In genomic region chr17:4945311-4945751, GRCm38 (mm10) we compare ENCODE assay signal across 9 mouse cellular contexts. TPM values are rescaled to one million over a fixed set of nuclear protein-coding genes. Genes with fewer than 3 reads are reported as not detected.
DNase-seq lines count a peak whose midpoint lies in the region; ATAC-seq and TF ChIP-seq lines count a peak whose summit lies in the region.
"Had no signal": no experiment of that assay in that cellular context is flagged by ENCODE, and none has a peak within 500 bp of the region (broad histone marks: within the 10 kb centered on the region; RNA-seq: fewer than 3 reads in every experiment).

No protein-coding gene starts in this region.

- H3K9me3 ChIP-seq in kidney, postnatal 0 days (replicated peaks; ENCODE audit: low read length): no peaks in the 10 kb centered on the region
- no peaks in the 10 kb centered on the region for H3K9me3 ChIP-seq in neural tube, embryonic 15.5 days (replicated peaks)
- H3K9me3 ChIP-seq in midbrain, embryonic 13.5 days: no peaks in the 10 kb centered on the region

- H3K9ac ChIP-seq in kidney, postnatal 0 days (ENCODE audit: low read depth, low read length): peak overlapping the region; percentile 18; the same call in 1 of the 2 replicates
- H3K9ac ChIP-seq in neural tube, embryonic 15.5 days (replicated peaks): no peak overlapping the region
- H3K9ac ChIP-seq in midbrain, embryonic 13.5 days (replicated peaks): no peak overlapping the region

- H3K4me2 ChIP-seq in kidney, postnatal 0 days (ENCODE audit: low read length): peak overlapping the region; percentile 46
- H3K4me2 ChIP-seq in neural tube, embryonic 15.5 days: no peak overlapping the region
- H3K4me2 ChIP-seq in midbrain, embryonic 13.5 days (replicated peaks): no peak overlapping the region

- no peaks in the 10 kb centered on the region for H3K27me3 ChIP-seq in kidney, postnatal 0 days (ENCODE audit: insufficient read depth, low read length)
- no peaks in the 10 kb centered on the region for H3K27me3 ChIP-seq in neural tube, embryonic 15.5 days (replicated peaks)
- H3K27me3 ChIP-seq in midbrain, embryonic 13.5 days: peaks cover 9% of the 10 kb centered on the region; the same call in 1 of the 2 replicates

- DNase-seq in kidney, adult 11 months: peak; percentile 25
- no peak for DNase-seq in kidney, postnatal 25 days
- DNase-seq in cerebellum, postnatal 10 days: peak; percentile 68 to 75
- peak; percentile 37 for DNase-seq in kidney, postnatal 0 days (ENCODE audit: low spot score)
- no peak for DNase-seq in layer of hippocampus, adult 2 months (ENCODE audit: low spot score in 2 of 2)
- DNase-seq in urinary bladder, adult 18-20 months (ENCODE audit: low spot score in 2 of 2): no peak

- H3K4me3 ChIP-seq in kidney, postnatal 0 days (replicated peaks; ENCODE audit: low read depth, low read length): no peak overlapping the region
- no peak overlapping the region for H3K4me3 ChIP-seq in neural tube, embryonic 15.5 days (replicated peaks)
- no peak overlapping the region for H3K4me3 ChIP-seq in midbrain, embryonic 13.5 days (replicated peaks)
- H3K4me3 ChIP-seq in layer of hippocampus, adult 2 months: no peak overlapping the region
- H3K4me3 ChIP-seq: left cerebral cortex, adult 2 months had no signal

- no peaks in the 10 kb centered on the region for H3K36me3 ChIP-seq in kidney, postnatal 0 days (ENCODE audit: insufficient read depth, low read length)
- no peaks in the 10 kb centered on the region for H3K36me3 ChIP-seq in neural tube, embryonic 15.5 days
- no peaks in the 10 kb centered on the region for H3K36me3 ChIP-seq in midbrain, embryonic 13.5 days

- H3K4me1 ChIP-seq in kidney, postnatal 0 days (replicated peaks; ENCODE audit: insufficient read depth, low read length): peaks cover 23% of the 10 kb centered on the region
- H3K4me1 ChIP-seq in neural tube, embryonic 15.5 days: peaks cover 19% of the 10 kb centered on the region
- H3K4me1 ChIP-seq in midbrain, embryonic 13.5 days (replicated peaks): peaks cover 23% of the 10 kb centered on the region

- no peak for TF ChIP-seq CTCF in kidney, postnatal 0 days (IDR thresholded peaks at IDR 0.05; ENCODE audit: low read depth)
- TF ChIP-seq CTCF in layer of hippocampus, adult 2 months (conservative IDR thresholded peaks at IDR 0.05): no peak

- ATAC-seq in kidney, postnatal 0 days (replicated peaks; ENCODE audit: low FRiP score, low read depth): no peak
- no peak for ATAC-seq in neural tube, embryonic 15.5 days (ENCODE audit: low FRiP score)
- ATAC-seq in midbrain, embryonic 13.5 days: no peak

- WGBS in kidney, postnatal 0 days: 39% methylated on average over 6 of the region's 6 CpGs
- WGBS in neural tube, embryonic 15.5 days: 47% methylated on average over 6 of the region's 6 CpGs
- 67% methylated on average over 6 of the region's 6 CpGs for WGBS in midbrain, embryonic 13.5 days

- H3K27ac ChIP-seq in kidney, postnatal 0 days: peak overlapping the region; percentile 96
- H3K27ac ChIP-seq in neural tube, embryonic 15.5 days (replicated peaks): peak overlapping the region; percentile 30; the same call in 1 of the 2 replicates
- H3K27ac ChIP-seq in midbrain, embryonic 13.5 days: no peak overlapping the region
- H3K27ac ChIP-seq in layer of hippocampus, adult 2 months: no peak overlapping the region
- H3K27ac ChIP-seq: left cerebral cortex, adult 2 months had no signal

RNA-seq across cellular contexts. Expression of gene Arid1b, which starts 48.8 kb away (rescaled TPM):
- 9.2 and 10.1 TPM in 2 replicates for polyA plus RNA-seq in kidney, postnatal 0 days (2015; fragmentation: Nextera tagmentation; extraction: Ambion mirVana)
- 12.5 and 13.5 TPM in 2 replicates for polyA plus RNA-seq in neural tube, embryonic 15.5 days (2015; fragmentation: Nextera tagmentation; extraction: Ambion mirVana)
- polyA plus RNA-seq in midbrain, embryonic 13.5 days (2015; fragmentation: Nextera tagmentation; extraction: Ambion mirVana): 14.0 and 14.8 TPM in 2 replicates
- total RNA-seq in layer of hippocampus, adult 2 months (2021): 100 to 1,000 TPM; 114 to 119 TPM

Comparison
In these comparisons a context has a peak if more than half of its experiments do, and no peak if none do; other contexts are left out.
1. DNase-seq: peak in kidney, adult 11 months (single experiment), cerebellum, postnatal 10 days (2 of 2) and kidney, postnatal 0 days (single experiment); none in kidney, postnatal 25 days (0 of 2), layer of hippocampus, adult 2 months (0 of 2) and urinary bladder, adult 18-20 months (0 of 2).
2. H3K27ac ChIP-seq: peak in kidney, postnatal 0 days (single experiment) and neural tube, embryonic 15.5 days (single experiment); none in midbrain, embryonic 13.5 days (single experiment) and layer of hippocampus, adult 2 months (single experiment).